Mouse (Mus musculus): ENCODE measurements at regions not wholly inside any gene's neighbourhood (a gene's known extent, or its start where the extent isn't known, plus 50 kb on each side); places are given as distances from the start of the nearest gene placed in this dataset.
A peak's percentile ranks its signal among the peaks of the same experiment; 100 is the strongest.
"Not testable (repeated sequence)": the region's sequence is repeated elsewhere in the genome, so short reads cannot be mapped to it uniquely, and the experiment has no call there.

GRCm38 (mm10) chr10:15886150-15886549 is 1168.1 kb upstream of the Gje1 start:
- DNase-seq (ENCODE audit: low spot score), result no peak

GRCm38 (mm10) chr10:15868063-15868462 is 1150.0 kb upstream of the Gje1 start:
- DNase-seq (ENCODE audit: low spot score), result no peak

GRCm38 (mm10) chr10:15866931-15867330 is 1148.9 kb upstream of the Gje1 start:
- no peak for DNase-seq (ENCODE audit: low spot score)

- no peak for DNase-seq (ENCODE audit: low spot score)
Observed at GRCm38 (mm10) chr10:15841381-15841780, 1123.4 kb upstream of the Gje1 start.

GRCm38 (mm10) chr10:15832338-15832737 is 1114.3 kb upstream of the Gje1 start:
- no peak for DNase-seq (ENCODE audit: low spot score)

- peak; percentile 26 for DNase-seq (ENCODE audit: low spot score)
Observed at GRCm38 (mm10) chr10:15825457-15825856, 1107.4 kb upstream of the Gje1 start.

- DNase-seq (ENCODE audit: low spot score), result no peak
Observed at GRCm38 (mm10) chr10:15807271-15807670, 1089.3 kb upstream of the Gje1 start.

- no peak for DNase-seq (ENCODE audit: low spot score)
Observed at GRCm38 (mm10) chr10:15805791-15806190, 1087.8 kb upstream of the Gje1 start.

- DNase-seq (ENCODE audit: low spot score), result not testable (repeated sequence)
Observed at GRCm38 (mm10) chr10:15793185-15793584, 1075.2 kb upstream of the Gje1 start.

- no peak for DNase-seq (ENCODE audit: low spot score)
Observed at GRCm38 (mm10) chr10:15791473-15792269, 1073.7 kb upstream of the Gje1 start.

GRCm38 (mm10) chr10:15759983-15760723 is 1042.1 kb upstream of the Gje1 start:
- DNase-seq (ENCODE audit: low spot score), result no peak

GRCm38 (mm10) chr10:15759576-15759975 is 1041.6 kb upstream of the Gje1 start:
- no peak for DNase-seq (ENCODE audit: low spot score)

- no peak for DNase-seq (ENCODE audit: low spot score)
Observed at GRCm38 (mm10) chr10:15757503-15757902, 1039.5 kb upstream of the Gje1 start.

- no peak for DNase-seq (ENCODE audit: low spot score)
Observed at GRCm38 (mm10) chr10:15746866-15747265, 1028.9 kb upstream of the Gje1 start.

GRCm38 (mm10) chr10:15738630-15739029 is 1020.6 kb upstream of the Gje1 start:
- no peak for DNase-seq (ENCODE audit: low spot score)

GRCm38 (mm10) chr10:15731318-15731717 is 1013.3 kb upstream of the Gje1 start:
- DNase-seq (ENCODE audit: low spot score), result no peak

- DNase-seq (ENCODE audit: low spot score), result no peak
Observed at GRCm38 (mm10) chr10:15697946-15698345, 979.9 kb upstream of the Gje1 start.

GRCm38 (mm10) chr10:15697050-15697449 is 979.0 kb upstream of the Gje1 start:
- DNase-seq (ENCODE audit: low spot score), result no peak

- DNase-seq (ENCODE audit: low spot score), result not testable (repeated sequence)
Observed at GRCm38 (mm10) chr10:15671638-15672037, 953.6 kb upstream of the Gje1 start.

All from retina, embryonic 14.5 days (tissue).